Mouse (Mus musculus) lung, postnatal 0 days (tissue): ENCODE measurements at regions not wholly inside any gene's neighbourhood (a gene's known extent, or its start where the extent isn't known, plus 50 kb on each side); places are given as distances from the start of the nearest gene placed in this dataset.
A peak's percentile ranks its signal among the peaks of the same experiment; 100 is the strongest.

Experiments used
- ATAC-seq: fragments of 200-750 bp; cut with Nextera tagmentation; 2 replicates; pipeline ENCODE4 v1.8.0; 2017; ENCODE audit warnings: moderate library complexity
- DNase-seq: peaks from one replicate; pipeline ENCODE4 v3.0.0-alpha.2; 2016; ENCODE audit warnings: low spot score
- H3K27ac ChIP-seq: fragments of 300-500 bp; sonication (generic); 2 replicates; pipeline ENCODE4 v1.5.1; 2014; ENCODE audit warnings: antibody characterized with exemption, mild to moderate bottlenecking, low read length, mixed read lengths
- H3K27me3 ChIP-seq: fragments of 300-500 bp; sonication (generic); replicated peaks from 2 replicates; pipeline ENCODE4 v1.6.1; 2014; ENCODE audit warnings: low read length, mixed read lengths; ENCODE audit not compliant: insufficient read depth
- H3K36me3 ChIP-seq: fragments of 300-500 bp; sonication (generic); 2 replicates; pipeline ENCODE4 v1.6.1; 2014; ENCODE audit warnings: low read length, mixed read lengths; ENCODE audit not compliant: insufficient read depth
- H3K4me1 ChIP-seq: fragments of 300-500 bp; sonication (generic); 2 replicates; pipeline ENCODE4 v1.6.1; 2014; ENCODE audit warnings: antibody characterized with exemption, low read depth, low read length, mixed read lengths; ENCODE audit not compliant: insufficient read depth
- H3K4me2 ChIP-seq: fragments of 300-500 bp; sonication (generic); replicated peaks from 2 replicates; pipeline ENCODE4 v1.6.1; 2014; ENCODE audit warnings: low read depth, mild to moderate bottlenecking, low read length, moderate library complexity, mixed read lengths
- H3K4me3 ChIP-seq: fragments of 300-500 bp; sonication (generic); 2 replicates; pipeline ENCODE4 v1.5.1; 2014; ENCODE audit warnings: low read depth, low read length
- H3K9ac ChIP-seq: fragments of 300-500 bp; sonication (generic); replicated peaks from 2 replicates; pipeline ENCODE4 v1.6.1; 2014; ENCODE audit warnings: low read depth, mild to moderate bottlenecking
- H3K9me3 ChIP-seq: fragments of 300-500 bp; sonication (generic); 2 replicates; pipeline ENCODE4 v1.6.1; 2016; ENCODE audit warnings: low read length, mixed read lengths
- CTCF ChIP-seq: IDR thresholded peaks from 2 replicates; pipeline ENCODE4 v1.5.1; 2016; ENCODE audit warnings: antibody characterized with exemption, mild to moderate bottlenecking
- EP300 ChIP-seq: IDR thresholded peaks from 2 replicates; pipeline ENCODE4 v1.6.1; 2016; ENCODE audit warnings: antibody characterized with exemption, mild to moderate bottlenecking, control low read depth
- WGBS: fragments of 180-500 bp; shearing (Covaris S2); extraction: QIAGEN DNeasy Blood & Tissue Kit; methylation state at CpG from one replicate; pipeline ENCODE4 v1.1.7; 2014; 5-methylcytosine and 5-hydroxymethylcytosine counted together

DNA sequence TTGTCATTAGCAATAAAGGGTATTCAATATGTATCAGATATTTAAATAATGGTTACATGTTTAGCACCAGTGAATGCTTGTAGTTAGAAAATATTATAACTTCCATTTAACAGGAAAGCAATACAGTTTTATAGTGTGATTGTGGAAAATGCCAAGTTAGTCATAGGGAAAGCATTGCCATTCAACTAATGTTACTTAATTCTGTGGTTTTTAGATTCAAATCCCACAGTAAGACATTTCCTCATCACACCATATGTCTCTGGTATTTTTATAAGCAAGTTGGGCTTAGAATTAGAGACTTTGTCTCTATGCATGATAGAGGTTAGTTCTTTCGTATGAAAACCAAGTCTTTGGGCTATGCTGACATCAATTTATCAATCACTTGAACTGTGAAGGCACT, 133.0 kb downstream of the Prr30 start:
- no peaks in the 10 kb centered on the region for H3K9me3 ChIP-seq
- no peak overlapping the region for H3K4me3 ChIP-seq
- H3K9ac ChIP-seq: no peak overlapping the region
- no peaks in the 10 kb centered on the region for H3K27me3 ChIP-seq
- DNase-seq (no peak), ATAC-seq (no peak)
- no peaks in the 10 kb centered on the region for H3K4me1 ChIP-seq
- TF ChIP-seq EP300 (no peak), CTCF (no peak)
- H3K4me2 ChIP-seq: no peak overlapping the region
- no peaks in the 10 kb centered on the region for H3K36me3 ChIP-seq
- 76% methylated on average over 1 of the region's 1 CpGs for WGBS
- no peak overlapping the region for H3K27ac ChIP-seq

DNA sequence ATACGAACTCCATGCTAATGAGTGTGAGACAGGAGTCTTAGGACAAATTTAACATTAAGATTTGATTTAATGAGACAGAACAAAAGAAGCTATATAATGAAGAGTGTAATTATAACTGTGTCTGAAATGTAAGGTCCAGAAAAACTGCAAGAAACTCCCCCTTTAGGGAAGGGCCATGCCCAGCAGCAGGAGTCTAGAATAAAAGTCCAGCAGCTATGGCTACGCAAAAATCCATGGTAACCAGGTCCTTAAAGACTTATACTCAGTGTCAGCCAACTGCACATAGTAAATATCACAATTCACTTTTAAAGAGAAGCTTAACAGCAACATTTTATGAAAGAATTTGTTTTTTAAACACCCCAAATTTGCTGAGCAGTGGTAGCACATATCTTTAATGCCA, 143.3 kb downstream of the Prr30 start:
- H3K4me2 ChIP-seq: no peak overlapping the region
- ATAC-seq (no peak), DNase-seq (no peak)
- no peak overlapping the region for H3K27ac ChIP-seq
- H3K9me3 ChIP-seq: no peaks in the 10 kb centered on the region
- H3K27me3 ChIP-seq: no peaks in the 10 kb centered on the region
- no peak overlapping the region for H3K9ac ChIP-seq
- H3K4me3 ChIP-seq: no peak overlapping the region
- H3K4me1 ChIP-seq: no peaks in the 10 kb centered on the region
- 85% methylated on average over 2 of the region's 2 CpGs for WGBS
- TF ChIP-seq CTCF: no peak
- no peak for TF ChIP-seq EP300
- H3K36me3 ChIP-seq: no peaks in the 10 kb centered on the region

DNA sequence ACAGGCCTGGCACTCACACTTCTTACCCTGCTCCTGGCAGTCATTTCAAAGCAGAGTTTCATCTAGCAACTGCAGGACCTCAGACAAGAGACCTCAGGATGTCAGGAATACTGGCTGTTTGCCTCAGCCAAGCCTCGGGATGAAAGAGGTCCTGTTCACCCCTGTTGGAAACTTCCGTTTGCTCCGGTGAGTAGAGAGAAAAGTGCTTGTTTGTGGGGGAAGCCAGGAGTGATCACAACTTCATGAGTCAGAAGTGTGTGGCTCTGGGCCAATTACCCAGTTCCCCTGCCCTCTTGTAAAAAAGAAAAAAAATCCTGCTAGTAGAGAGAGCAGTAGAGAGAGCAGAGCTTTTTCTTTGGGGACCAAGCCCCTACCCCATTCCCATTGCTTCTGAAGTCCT, 144.2 kb downstream of the Prr30 start:
- ATAC-seq (no peak), DNase-seq (peak; percentile 11)
- Histone ChIP-seq H3K4me2 (no peak overlapping the region), H3K27ac (no peak overlapping the region), H3K9me3 (no peaks in the 10 kb centered on the region), H3K4me1 (no peaks in the 10 kb centered on the region), H3K36me3 (no peaks in the 10 kb centered on the region), H3K27me3 (no peaks in the 10 kb centered on the region), H3K4me3 (no peak overlapping the region), H3K9ac (no peak overlapping the region)
- TF ChIP-seq CTCF (no peak), EP300 (no peak)
- 9% methylated on average over 3 of the region's 3 CpGs for WGBS

DNA sequence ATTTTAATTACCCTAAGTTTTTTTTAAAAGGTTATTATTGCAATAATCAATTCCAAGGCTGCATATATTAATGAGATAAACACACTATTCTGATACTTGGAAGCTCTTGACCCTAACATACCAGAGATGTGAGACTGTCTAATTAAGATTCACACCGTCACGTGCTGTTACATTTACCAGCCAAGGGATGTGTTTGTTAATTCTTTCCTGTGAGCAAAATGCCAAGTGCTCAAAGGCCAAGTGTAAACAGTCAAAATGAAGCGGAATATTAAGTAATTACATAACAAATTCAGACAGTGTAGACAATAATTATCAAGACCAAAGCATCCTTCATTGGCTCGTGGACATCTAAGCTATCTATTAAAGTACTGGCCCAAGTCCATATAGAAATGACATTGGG, 145.3 kb downstream of the Prr30 start:
- Histone ChIP-seq H3K9me3 (no peaks in the 10 kb centered on the region), H3K27ac (no peak overlapping the region), H3K36me3 (no peaks in the 10 kb centered on the region), H3K4me3 (no peak overlapping the region), H3K27me3 (no peaks in the 10 kb centered on the region), H3K4me1 (no peaks in the 10 kb centered on the region), H3K9ac (no peak overlapping the region), H3K4me2 (no peak overlapping the region)
- ATAC-seq: no peak
- 64% methylated on average over 4 of the region's 4 CpGs for WGBS
- TF ChIP-seq EP300 (no peak), CTCF (no peak)
- no peak for DNase-seq

DNA sequence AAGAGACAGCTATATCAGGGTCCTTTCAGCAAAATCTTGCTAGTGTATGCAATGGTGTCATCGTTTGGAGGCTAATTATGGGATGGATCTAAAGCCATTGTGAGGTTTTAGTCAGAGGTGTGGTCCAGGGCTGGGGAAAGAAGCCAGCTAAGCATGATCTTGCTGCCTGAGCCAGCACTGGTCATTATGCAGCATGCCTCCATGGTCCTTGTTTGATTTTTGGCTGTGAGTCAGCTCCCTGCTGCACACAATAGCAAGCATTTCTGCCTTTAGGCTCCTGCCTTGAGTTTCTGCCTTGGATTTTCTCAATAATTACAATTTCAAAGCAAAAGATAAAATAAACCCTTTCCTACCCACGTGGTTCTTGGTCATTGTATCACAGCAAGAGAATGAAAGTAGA, 147.4 kb downstream of the Prr30 start:
- 64% methylated on average over 2 of the region's 2 CpGs for WGBS
- no peaks in the 10 kb centered on the region for H3K27me3 ChIP-seq
- no peak overlapping the region for H3K9ac ChIP-seq
- DNase-seq: no peak
- H3K4me1 ChIP-seq: no peaks in the 10 kb centered on the region
- no peak overlapping the region for H3K4me2 ChIP-seq
- no peak overlapping the region for H3K4me3 ChIP-seq
- H3K9me3 ChIP-seq: no peaks in the 10 kb centered on the region
- H3K36me3 ChIP-seq: no peaks in the 10 kb centered on the region
- no peak for TF ChIP-seq CTCF
- H3K27ac ChIP-seq: no peak overlapping the region
- ATAC-seq: no peak

DNA sequence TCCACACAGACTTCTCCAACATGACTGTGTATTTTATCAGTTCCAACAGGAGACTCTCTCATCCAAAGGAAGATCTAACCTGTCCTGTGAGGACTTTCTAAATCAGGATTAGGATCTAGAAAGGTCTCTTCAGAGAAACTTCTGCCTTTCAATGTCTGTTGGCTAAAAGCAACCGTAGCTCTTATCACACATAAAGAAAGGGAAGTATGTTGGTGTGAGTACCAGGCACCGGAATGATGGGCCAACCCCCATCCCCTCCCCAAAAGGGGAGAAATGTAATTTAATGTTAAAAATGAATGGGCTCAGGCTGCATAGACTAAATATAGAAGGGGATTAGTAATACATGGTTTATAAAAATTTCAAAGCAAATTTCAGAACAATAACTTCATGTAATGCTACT, 149.9 kb downstream of the Prr30 start:
- Histone ChIP-seq H3K27me3 (no peaks in the 10 kb centered on the region), H3K9ac (no peak overlapping the region), H3K4me1 (no peaks in the 10 kb centered on the region), H3K9me3 (no peaks in the 10 kb centered on the region), H3K4me2 (no peak overlapping the region), H3K4me3 (no peak overlapping the region), H3K27ac (no peak overlapping the region), H3K36me3 (no peaks in the 10 kb centered on the region)
- ATAC-seq (no peak), DNase-seq (no peak)
- WGBS: 70% methylated on average over 2 of the region's 2 CpGs
- TF ChIP-seq CTCF: no peak
- no peak for TF ChIP-seq EP300

DNA sequence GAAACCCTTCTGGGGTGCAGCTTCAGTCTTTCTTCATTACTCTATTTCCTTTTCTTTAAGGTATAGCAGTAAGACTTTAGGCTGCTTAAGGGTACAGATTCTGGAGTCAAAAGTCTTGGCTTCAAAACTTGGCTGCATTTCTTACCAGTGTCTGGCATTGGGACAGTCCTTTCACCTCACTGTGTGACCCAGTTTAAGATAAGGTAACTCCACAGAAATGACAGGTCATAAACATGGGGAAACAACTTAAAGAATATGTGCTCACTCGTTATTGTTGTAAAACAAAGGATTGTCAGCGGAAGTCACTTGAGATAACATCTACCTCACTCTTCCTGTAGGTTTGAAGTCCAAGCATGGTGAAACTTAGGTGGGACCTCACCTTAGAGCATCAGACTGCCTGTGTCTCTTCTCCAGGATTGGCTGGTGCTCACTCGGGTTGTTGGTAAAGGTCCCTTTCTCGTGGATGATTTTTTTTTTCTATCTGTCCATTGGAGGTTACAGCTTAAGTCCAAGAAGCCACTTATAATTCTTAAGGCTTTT, 150.4 kb downstream of the Prr30 start:
- no peaks in the 10 kb centered on the region for H3K36me3 ChIP-seq
- DNase-seq: no peak
- H3K27me3 ChIP-seq: no peaks in the 10 kb centered on the region
- no peaks in the 10 kb centered on the region for H3K9me3 ChIP-seq
- H3K4me1 ChIP-seq: no peaks in the 10 kb centered on the region
- 62% methylated on average over 4 of the region's 4 CpGs for WGBS
- H3K9ac ChIP-seq: no peak overlapping the region
- H3K4me3 ChIP-seq: no peak overlapping the region
- H3K4me2 ChIP-seq: no peak overlapping the region
- no peak for TF ChIP-seq EP300
- TF ChIP-seq CTCF: no peak
- H3K27ac ChIP-seq: no peak overlapping the region
- no peak for ATAC-seq
